Mouse (Mus musculus): ENCODE measurements around the gene 2310061I04Rik. TPM values are rescaled to one million over a fixed set of nuclear protein-coding genes. Genes with fewer than 3 reads are reported as not detected.
A peak's percentile ranks its signal among the peaks of the same experiment; 100 is the strongest.

Gene 2310061I04Rik
- polyA plus RNA-seq, 2 experiments: 20.7 to 53.9 TPM

- peaks cover 39% of the 10 kb centered on the region for H3K4me1 ChIP-seq (ENCODE audit: control insufficient read depth, insufficient read depth, low read length)
- H3K27me3 ChIP-seq (ENCODE audit: control insufficient read depth, insufficient read depth, low read length): no peaks in the 10 kb centered on the region
- peak overlapping the region; percentile 97 for H3K4me2 ChIP-seq (replicated peaks; ENCODE audit: low read depth, low read length, severe bottlenecking)
- no peak for TF ChIP-seq POLR2A (IDR thresholded peaks at IDR 0.05; ENCODE audit: borderline replicate concordance, extremely low read depth, insufficient read depth, insufficient read length)
- ATAC-seq (ENCODE audit: low FRiP score, low read depth) (no peak), DNase-seq (ENCODE audit: low spot score) (no peak)
- H3K9ac ChIP-seq (ENCODE audit: low read depth, low read length, severe bottlenecking): peak overlapping the region; percentile 83
- peak overlapping the region; percentile 59 for H3K27ac ChIP-seq (replicated peaks; ENCODE audit: low read depth, low read length)
- peak overlapping the region; percentile 62 for H3K4me3 ChIP-seq (replicated peaks; ENCODE audit: low read length)
- no peaks in the 10 kb centered on the region for H3K9me3 ChIP-seq (ENCODE audit: control insufficient read depth, low read length)
- 4% methylated on average over 7 of the region's 7 CpGs for WGBS
- H3K36me3 ChIP-seq (ENCODE audit: control insufficient read depth, insufficient read depth, low read length): peaks cover 8% of the 10 kb centered on the region
Measured at GRCm38 (mm10) chr17:35868961-35869345, 28.3 kb downstream of the 2310061I04Rik start.

GRCm38 (mm10) chr17:35868165-35868820 lies 28.9 kb downstream of the 2310061I04Rik start:
- Histone ChIP-seq H3K4me3 (replicated peaks; ENCODE audit: low read length) (peak overlapping the region; percentile 62), H3K4me2 (replicated peaks; ENCODE audit: low read depth, low read length, severe bottlenecking) (peak overlapping the region; percentile 97), H3K9me3 (ENCODE audit: control insufficient read depth, low read length) (no peaks in the 10 kb centered on the region), H3K27me3 (ENCODE audit: control insufficient read depth, insufficient read depth, low read length) (no peaks in the 10 kb centered on the region), H3K36me3 (ENCODE audit: control insufficient read depth, insufficient read depth, low read length) (peaks cover 9% of the 10 kb centered on the region), H3K9ac (ENCODE audit: low read depth, low read length, severe bottlenecking) (peak overlapping the region; percentile 83), H3K4me1 (ENCODE audit: control insufficient read depth, insufficient read depth, low read length) (peaks cover 39% of the 10 kb centered on the region), H3K27ac (replicated peaks; ENCODE audit: low read depth, low read length) (0 out of 2 replicates have a peak overlapping the region, but pooled peaks have one; percentile 59)
- DNase-seq (ENCODE audit: low spot score): no peak
- no peak for TF ChIP-seq POLR2A (IDR thresholded peaks at IDR 0.05; ENCODE audit: borderline replicate concordance, extremely low read depth, insufficient read depth, insufficient read length)
- 28% methylated on average over 14 of the region's 17 CpGs for WGBS
- ATAC-seq (ENCODE audit: low FRiP score, low read depth): no peak

GRCm38 (mm10) chr17:35866911-35867890 lies 30.0 kb downstream of the 2310061I04Rik start:
- Histone ChIP-seq H3K4me3 (replicated peaks; ENCODE audit: low read length) (peak overlapping the region; percentile 62), H3K4me2 (replicated peaks; ENCODE audit: low read depth, low read length, severe bottlenecking) (peak overlapping the region; percentile 97), H3K4me1 (ENCODE audit: control insufficient read depth, insufficient read depth, low read length) (peaks cover 39% of the 10 kb centered on the region), H3K27me3 (ENCODE audit: control insufficient read depth, insufficient read depth, low read length) (no peaks in the 10 kb centered on the region), H3K27ac (replicated peaks; ENCODE audit: low read depth, low read length) (peak overlapping the region; percentile 92), H3K9me3 (ENCODE audit: control insufficient read depth, low read length) (no peaks in the 10 kb centered on the region), H3K36me3 (ENCODE audit: control insufficient read depth, insufficient read depth, low read length) (peaks cover 11% of the 10 kb centered on the region), H3K9ac (ENCODE audit: low read depth, low read length, severe bottlenecking) (peak overlapping the region; percentile 83)
- 10% methylated on average over 26 of the region's 26 CpGs for WGBS
- no peak for TF ChIP-seq POLR2A (IDR thresholded peaks at IDR 0.05; ENCODE audit: borderline replicate concordance, extremely low read depth, insufficient read depth, insufficient read length)
- ATAC-seq (ENCODE audit: low FRiP score, low read depth) (no peak), DNase-seq (ENCODE audit: low spot score) (no peak)

GRCm38 (mm10) chr17:35866281-35866831 lies 30.9 kb downstream of the 2310061I04Rik start:
- Histone ChIP-seq H3K9ac (ENCODE audit: low read depth, low read length, severe bottlenecking) (peak overlapping the region; percentile 83), H3K27me3 (ENCODE audit: control insufficient read depth, insufficient read depth, low read length) (no peaks in the 10 kb centered on the region), H3K4me3 (replicated peaks; ENCODE audit: low read length) (peak overlapping the region; percentile 62), H3K4me2 (replicated peaks; ENCODE audit: low read depth, low read length, severe bottlenecking) (peak overlapping the region; percentile 97), H3K9me3 (ENCODE audit: control insufficient read depth, low read length) (no peaks in the 10 kb centered on the region), H3K27ac (replicated peaks; ENCODE audit: low read depth, low read length) (peak overlapping the region; percentile 92), H3K4me1 (ENCODE audit: control insufficient read depth, insufficient read depth, low read length) (peaks cover 39% of the 10 kb centered on the region), H3K36me3 (ENCODE audit: control insufficient read depth, insufficient read depth, low read length) (peaks cover 8% of the 10 kb centered on the region)
- 0% methylated on average over 37 of the region's 38 CpGs for WGBS
- ATAC-seq (ENCODE audit: low FRiP score, low read depth): peak; percentile 58
- TF ChIP-seq POLR2A (IDR thresholded peaks at IDR 0.05; ENCODE audit: borderline replicate concordance, extremely low read depth, insufficient read depth, insufficient read length): no peak
- DNase-seq (ENCODE audit: low spot score): peak; percentile 72
